Comparison of ENCODE assay signal across 8 mouse cellular contexts in the genomic region with DNA sequence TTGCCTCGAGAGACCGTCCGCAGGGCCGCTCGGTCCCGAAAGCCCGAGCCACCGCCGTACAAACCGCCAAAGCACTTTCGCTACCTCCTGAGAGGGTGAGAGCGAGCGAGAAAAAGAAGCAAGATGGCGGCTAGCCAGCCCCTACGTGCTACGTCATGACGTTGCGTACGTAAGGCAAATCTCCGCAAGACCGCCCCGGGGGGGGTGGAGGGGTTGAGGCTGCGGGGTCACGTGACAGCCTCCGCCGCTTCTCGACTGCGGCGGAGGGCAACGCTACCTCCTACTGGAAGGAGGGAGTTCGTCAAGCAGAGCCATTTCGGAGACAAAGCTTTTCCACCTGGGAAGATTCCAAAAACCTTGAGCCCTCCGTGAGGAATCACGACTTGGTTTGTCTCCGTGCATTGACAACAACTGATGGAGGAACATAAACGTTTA. TPM values are rescaled to one million over a fixed set of nuclear protein-coding genes. Genes with fewer than 3 reads are reported as not detected.
DNase-seq lines count a peak whose midpoint lies in the region; ATAC-seq and TF ChIP-seq lines count a peak whose summit lies in the region.

A gene (minus strand): TSS at position 156 of the 435 bp plus-strand sequence.

- WGBS in forebrain, embryonic 10.5 days: under 1% methylated on average over 36 of the region's 36 CpGs
- under 1% methylated on average over 36 of the region's 36 CpGs for WGBS in heart, embryonic 15.5 days
- WGBS in liver, embryonic 14.5 days (ENCODE audit: insufficient replicate concordance): 0% methylated on average over 36 of the region's 36 CpGs
- WGBS in neural tube, embryonic 11.5 days: 0% methylated on average over 36 of the region's 36 CpGs
- under 1% methylated on average over 36 of the region's 36 CpGs for WGBS in stomach, postnatal 0 days

- H3K4me2 ChIP-seq in heart, embryonic 15.5 days: peak within 1 kb of the TSS; percentile 73
- peak within 1 kb of the TSS; percentile 90 for H3K4me2 ChIP-seq in liver, embryonic 14.5 days (ENCODE audit: low read depth)
- H3K4me2 ChIP-seq in neural tube, embryonic 11.5 days (ENCODE audit: low read depth): peak within 1 kb of the TSS; percentile 89
- peak within 1 kb of the TSS; percentile 71 for H3K4me2 ChIP-seq in stomach, postnatal 0 days (replicated peaks; ENCODE audit: low read depth)

- peaks cover 16% of the 10 kb centered on the region for H3K36me3 ChIP-seq in forebrain, embryonic 10.5 days (replicated peaks)
- no peaks in the 10 kb centered on the region for H3K36me3 ChIP-seq in heart, embryonic 15.5 days
- no peaks in the 10 kb centered on the region for H3K36me3 ChIP-seq in liver, embryonic 14.5 days (replicated peaks; ENCODE audit: control insufficient read depth, insufficient read depth, low read depth)
- H3K36me3 ChIP-seq in neural tube, embryonic 11.5 days (ENCODE audit: control insufficient read depth, insufficient read depth, low read length): no peaks in the 10 kb centered on the region
- H3K36me3 ChIP-seq in stomach, postnatal 0 days (ENCODE audit: control insufficient read depth, insufficient read depth, low read length): no peaks in the 10 kb centered on the region

- peak; percentile 20; the same call in 1 of the 2 replicates for TF ChIP-seq EP300 in liver, embryonic 14.5 days (IDR thresholded peaks at IDR 0.05; ENCODE audit: low read depth)
- no peak for TF ChIP-seq EP300 in stomach, postnatal 0 days (optimal IDR thresholded peaks at IDR 0.05)

- DNase-seq in CD8-positive naive resting alpha-beta T cell, adult 2 months (ENCODE audit: low read depth in 2 of 2, low spot score in 2 of 2): peak; percentile 96 to 98
- DNase-seq in c-Kit-positive CD71-negative TER-119-negative erythroid progenitor cells, embryonic 14.5 days (ENCODE audit: low read depth): peak; percentile 94
- peak; percentile 97 for DNase-seq in forebrain, embryonic 10.5 days (ENCODE audit: extremely low spot score, low spot score)
- peak; percentile 100 for DNase-seq in kidney, postnatal 25 days
- DNase-seq in liver, embryonic 14.5 days (ENCODE audit: low read depth in 3 of 3, low spot score in 3 of 3): peak; percentile 96 to 97 (median 96)
- DNase-seq in neural tube, embryonic 11.5 days (ENCODE audit: low spot score): peak; percentile 99
- peak; percentile 98 for DNase-seq in stomach, postnatal 0 days (ENCODE audit: low spot score)

- peak within 1 kb of the TSS; percentile 97 for H3K4me3 ChIP-seq in forebrain, embryonic 10.5 days
- H3K4me3 ChIP-seq in heart, embryonic 15.5 days: peak within 1 kb of the TSS; percentile 99
- peak within 1 kb of the TSS; percentile 77 to 87 for H3K4me3 ChIP-seq in liver, embryonic 14.5 days (ENCODE audit: insufficient read depth in 1 of 2, low read depth in 2 of 2, low read length in 2 of 2)
- peak within 1 kb of the TSS; percentile 99 for H3K4me3 ChIP-seq in neural tube, embryonic 11.5 days (ENCODE audit: low read depth, low read length)
- peak within 1 kb of the TSS; percentile 100 for H3K4me3 ChIP-seq in stomach, postnatal 0 days (ENCODE audit: low read depth, low read length)

- no peaks in the 10 kb centered on the region for H3K9me3 ChIP-seq in forebrain, embryonic 10.5 days
- no peaks in the 10 kb centered on the region for H3K9me3 ChIP-seq in heart, embryonic 15.5 days (replicated peaks)
- H3K9me3 ChIP-seq in liver, embryonic 14.5 days (ENCODE audit: control insufficient read depth, low read length): no peaks in the 10 kb centered on the region
- no peaks in the 10 kb centered on the region for H3K9me3 ChIP-seq in neural tube, embryonic 11.5 days (ENCODE audit: control insufficient read depth, low read length)
- no peaks in the 10 kb centered on the region for H3K9me3 ChIP-seq in stomach, postnatal 0 days (ENCODE audit: control insufficient read depth, low read length)

- peak; percentile 97 for ATAC-seq in heart, embryonic 15.5 days (replicated peaks; ENCODE audit: insufficient number of reproducible peaks, insufficient read depth, low FRiP score, low read depth)
- peak; percentile 94 for ATAC-seq in liver, embryonic 14.5 days (ENCODE audit: insufficient read depth)
- peak; percentile 98 for ATAC-seq in neural tube, embryonic 11.5 days (ENCODE audit: insufficient read depth, low FRiP score, low TSS enrichment)
- peak; percentile 98 for ATAC-seq in stomach, postnatal 0 days (ENCODE audit: low FRiP score, low TSS enrichment)

- H3K27ac ChIP-seq in forebrain, embryonic 10.5 days: peak within 1 kb of the TSS; percentile 98
- peak within 1 kb of the TSS; percentile 100 for H3K27ac ChIP-seq in heart, embryonic 15.5 days
- peak within 1 kb of the TSS; percentile 82 for H3K27ac ChIP-seq in liver, embryonic 14.5 days
- peak within 1 kb of the TSS; percentile 97 for H3K27ac ChIP-seq in neural tube, embryonic 11.5 days (ENCODE audit: low read depth, low read length)
- H3K27ac ChIP-seq in stomach, postnatal 0 days (replicated peaks): peak within 1 kb of the TSS; percentile 100

- H3K9ac ChIP-seq in heart, embryonic 15.5 days: peak within 1 kb of the TSS; percentile 99
- H3K9ac ChIP-seq in liver, embryonic 14.5 days (replicated peaks): peak within 1 kb of the TSS; percentile 92
- peak within 1 kb of the TSS; percentile 99 for H3K9ac ChIP-seq in neural tube, embryonic 11.5 days (ENCODE audit: low read length)
- peak within 1 kb of the TSS; percentile 97 for H3K9ac ChIP-seq in stomach, postnatal 0 days (ENCODE audit: low read length)

- peak; percentile 84 for TF ChIP-seq CTCF in liver, embryonic 14.5 days (IDR thresholded peaks at IDR 0.05; ENCODE audit: low read depth)
- TF ChIP-seq CTCF in stomach, postnatal 0 days (IDR thresholded peaks at IDR 0.05; ENCODE audit: low read depth): peak; percentile 77

- peaks cover 24% of the 10 kb centered on the region for H3K4me1 ChIP-seq in forebrain, embryonic 10.5 days
- H3K4me1 ChIP-seq in heart, embryonic 15.5 days (replicated peaks): peaks cover 25% of the 10 kb centered on the region
- peaks cover 21% of the 10 kb centered on the region in 2 experiments for H3K4me1 ChIP-seq in liver, embryonic 14.5 days (replicated peaks; ENCODE audit: control insufficient read depth in 2 of 2, insufficient read depth in 2 of 2, low read length in 1 of 2)
- H3K4me1 ChIP-seq in neural tube, embryonic 11.5 days (ENCODE audit: control insufficient read depth, insufficient read depth, low read length): peaks cover 8% of the 10 kb centered on the region; the same call in 1 of the 2 replicates
- no peaks in the 10 kb centered on the region for H3K4me1 ChIP-seq in stomach, postnatal 0 days (replicated peaks; ENCODE audit: control insufficient read depth, insufficient read depth)

- H3K27me3 ChIP-seq in forebrain, embryonic 10.5 days (ENCODE audit: poor library complexity, severe bottlenecking): no peaks in the 10 kb centered on the region
- no peaks in the 10 kb centered on the region for H3K27me3 ChIP-seq in heart, embryonic 15.5 days
- H3K27me3 ChIP-seq in liver, embryonic 14.5 days (ENCODE audit: control insufficient read depth, insufficient read depth, low read length): no peaks in the 10 kb centered on the region
- no peaks in the 10 kb centered on the region for H3K27me3 ChIP-seq in neural tube, embryonic 11.5 days (ENCODE audit: control insufficient read depth, insufficient read depth, low read length)
- H3K27me3 ChIP-seq in stomach, postnatal 0 days (ENCODE audit: control insufficient read depth, insufficient read depth, low read length): no peaks in the 10 kb centered on the region

RNA-seq across cellular contexts. Expression of the gene that starts here (rescaled TPM):
- 144 and 150 TPM in 2 replicates for polyA plus RNA-seq in forebrain, embryonic 10.5 days (2016; fragmentation: Nextera tagmentation; extraction: Ambion mirVana)
- polyA plus RNA-seq in heart, embryonic 15.5 days (2015; fragmentation: Nextera tagmentation; extraction: Ambion mirVana): 83.6 and 84.0 TPM in 2 replicates
- 10.6 and 12.9 TPM in 2 replicates for polyA plus RNA-seq in liver, embryonic 14.5 days (2012; rRNA removed)
- polyA plus RNA-seq in liver, embryonic 14.5 days (2014; fragmentation: Nextera tagmentation; extraction: Ambion mirVana): 34.3 and 34.8 TPM in 2 replicates
- polyA plus RNA-seq in neural tube, embryonic 11.5 days (2014; fragmentation: Nextera tagmentation; extraction: Ambion mirVana): 142 and 145 TPM in 2 replicates
- 58.3 and 66.3 TPM in 2 replicates for polyA plus RNA-seq in stomach, postnatal 0 days (2015; fragmentation: Nextera tagmentation; extraction: Ambion mirVana)

Comparison
In these comparisons a context has a peak if more than half of its experiments do, and no peak if none do; other contexts are left out.
1. Peak in every context shown above with its lines: DNase-seq, ATAC-seq, H3K4me3 ChIP-seq and H3K27ac ChIP-seq.